17 mouse cellular contexts compared by ENCODE assay signal in the genomic region with DNA sequence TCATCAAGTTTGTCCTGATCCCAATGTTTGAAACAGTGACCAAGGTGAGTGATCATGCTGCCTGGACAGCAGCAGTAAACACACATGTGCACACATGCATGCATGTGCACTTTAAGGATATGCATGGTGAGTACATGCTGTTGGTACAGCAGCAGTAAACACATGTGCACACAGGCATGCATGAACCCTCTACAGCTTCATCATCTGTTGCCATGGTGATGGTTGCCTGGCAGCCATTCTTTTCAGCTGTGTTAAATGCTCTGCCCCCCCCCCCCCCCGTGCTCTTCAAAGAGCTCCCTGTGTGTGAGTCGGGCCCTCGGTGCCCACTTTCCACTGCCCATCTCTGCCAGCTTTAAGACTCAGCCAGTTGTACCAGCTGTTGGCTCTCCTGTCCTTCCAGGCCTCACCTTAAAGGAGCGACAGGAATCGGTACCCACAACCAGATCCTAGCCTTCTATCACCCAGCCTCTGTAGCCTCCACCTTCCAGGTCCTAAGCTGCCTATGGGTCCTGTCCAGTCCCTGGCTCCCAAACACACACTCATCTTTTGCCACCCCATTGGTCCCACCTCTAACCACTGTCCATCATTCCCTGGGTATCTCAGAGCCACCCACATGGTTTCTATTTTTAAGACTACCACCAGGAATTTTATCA. TPM values are rescaled to one million over a fixed set of nuclear protein-coding genes. Genes with fewer than 3 reads are reported as not detected.
A peak's percentile ranks its signal among the peaks of the same experiment; 100 is the strongest.
DNase-seq lines count a peak whose midpoint lies in the region; ATAC-seq lines count a peak whose summit lies in the region.
"Had no signal": no experiment of that assay in that cellular context is flagged by ENCODE, and none has a peak within 500 bp of the region (broad histone marks: within the 10 kb centered on the region; RNA-seq: fewer than 3 reads in every experiment).

No protein-coding gene starts in this region.

- DNase-seq in right cerebral cortex, postnatal 10 days (ENCODE audit: low spot score in 2 of 2) = peak; percentile 69 to 77
- DNase-seq in right cerebral cortex, adult 2 months (ENCODE audit: low spot score in 2 of 2) = no peak
- DNase-seq in ovary, postnatal 14 days (ENCODE audit: low spot score) = no peak
- DNase-seq in heart, adult 8-10 months (ENCODE audit: low spot score) = no peak
- no peak for DNase-seq in layer of hippocampus, adult 8-10 months (ENCODE audit: low spot score in 2 of 2)
- DNase-seq: cerebellum, postnatal 14 days; embryo, embryonic 11 days; gastrocnemius, postnatal 10 days; kidney, adult 2 months; kidney, postnatal 4 days; lung, postnatal 10 days; thymus, adult 18-20 months had no signal

- H3K27ac ChIP-seq in hindbrain, embryonic 13.5 days = no peak overlapping the region
- H3K27ac ChIP-seq in midbrain, embryonic 13.5 days = no peak overlapping the region
- no peak overlapping the region for H3K27ac ChIP-seq in neural tube, embryonic 15.5 days (replicated peaks)
- H3K27ac ChIP-seq: embryonic facial prominence, embryonic 15.5 days; liver, embryonic 15.5 days had no signal

- ATAC-seq in hindbrain, embryonic 13.5 days (ENCODE audit: low FRiP score) = peak; percentile 82
- ATAC-seq in midbrain, embryonic 13.5 days = 0 out of 2 replicates have a peak, but pooled peaks have one; percentile 37
- ATAC-seq in neural tube, embryonic 15.5 days (ENCODE audit: low FRiP score) = peak; percentile 68

- no peaks in the 10 kb centered on the region for H3K27me3 ChIP-seq in hindbrain, embryonic 13.5 days
- H3K27me3 ChIP-seq in midbrain, embryonic 13.5 days = no peaks in the 10 kb centered on the region
- no peaks in the 10 kb centered on the region for H3K27me3 ChIP-seq in neural tube, embryonic 15.5 days (replicated peaks)
- H3K27me3 ChIP-seq: embryonic facial prominence, embryonic 15.5 days; liver, embryonic 15.5 days had no signal

- H3K9me3 ChIP-seq in hindbrain, embryonic 13.5 days = 0 out of 2 replicates have a peak, but pooled peaks cover 3% of the 10 kb centered on the region
- H3K9me3 ChIP-seq in midbrain, embryonic 13.5 days = no peaks in the 10 kb centered on the region
- H3K9me3 ChIP-seq in neural tube, embryonic 15.5 days (replicated peaks) = no peaks in the 10 kb centered on the region
- H3K9me3 ChIP-seq: embryonic facial prominence, embryonic 15.5 days; liver, embryonic 15.5 days had no signal

- no peak overlapping the region for H3K4me2 ChIP-seq in hindbrain, embryonic 13.5 days
- no peak overlapping the region for H3K4me2 ChIP-seq in midbrain, embryonic 13.5 days (replicated peaks)
- H3K4me2 ChIP-seq in neural tube, embryonic 15.5 days = no peak overlapping the region
- H3K4me2 ChIP-seq: embryonic facial prominence, embryonic 15.5 days; liver, embryonic 15.5 days had no signal

- H3K36me3 ChIP-seq in hindbrain, embryonic 13.5 days = peaks cover 88% of the 10 kb centered on the region
- H3K36me3 ChIP-seq in midbrain, embryonic 13.5 days = peaks cover 90% of the 10 kb centered on the region
- H3K36me3 ChIP-seq in neural tube, embryonic 15.5 days = peaks cover 54% of the 10 kb centered on the region
- H3K36me3 ChIP-seq: liver, embryonic 15.5 days had no signal

- H3K4me1 ChIP-seq in hindbrain, embryonic 13.5 days (replicated peaks) = peaks cover 16% of the 10 kb centered on the region
- peaks cover 10% of the 10 kb centered on the region for H3K4me1 ChIP-seq in midbrain, embryonic 13.5 days (replicated peaks)
- peaks cover 13% of the 10 kb centered on the region for H3K4me1 ChIP-seq in neural tube, embryonic 15.5 days
- H3K4me1 ChIP-seq: embryonic facial prominence, embryonic 15.5 days; liver, embryonic 15.5 days had no signal

- WGBS in hindbrain, embryonic 13.5 days = 46% methylated on average over 5 of the region's 5 CpGs
- WGBS in midbrain, embryonic 13.5 days = 51% methylated on average over 5 of the region's 5 CpGs
- 40% methylated on average over 5 of the region's 5 CpGs for WGBS in neural tube, embryonic 15.5 days

- no peak overlapping the region for H3K9ac ChIP-seq in hindbrain, embryonic 13.5 days
- no peak overlapping the region for H3K9ac ChIP-seq in midbrain, embryonic 13.5 days (replicated peaks)
- no peak overlapping the region for H3K9ac ChIP-seq in neural tube, embryonic 15.5 days (replicated peaks)
- H3K9ac ChIP-seq: embryonic facial prominence, embryonic 15.5 days; liver, embryonic 15.5 days had no signal

- no peak overlapping the region for H3K4me3 ChIP-seq in hindbrain, embryonic 13.5 days
- H3K4me3 ChIP-seq in midbrain, embryonic 13.5 days (replicated peaks) = no peak overlapping the region
- H3K4me3 ChIP-seq in neural tube, embryonic 15.5 days (replicated peaks) = no peak overlapping the region
- H3K4me3 ChIP-seq: embryonic facial prominence, embryonic 15.5 days; liver, embryonic 15.5 days had no signal

RNA-seq across cellular contexts. Expression of gene Wdr4, which starts 48.9 kb away (rescaled TPM):
- 33.2 and 38.5 TPM in 2 replicates for polyA plus RNA-seq in hindbrain, embryonic 13.5 days (2015; fragmentation: Nextera tagmentation; extraction: Ambion mirVana)
- polyA plus RNA-seq in midbrain, embryonic 13.5 days (2015; fragmentation: Nextera tagmentation; extraction: Ambion mirVana) = 39.6 and 43.1 TPM in 2 replicates
- 32.7 and 34.2 TPM in 2 replicates for polyA plus RNA-seq in neural tube, embryonic 15.5 days (2015; fragmentation: Nextera tagmentation; extraction: Ambion mirVana)
- total RNA-seq in heart, adult 8-10 months (2022) = 1 to 10 TPM; 6.4 to 7.1 (median 6.8) TPM
- total RNA-seq in layer of hippocampus, adult 8-10 months (2022) = 10 to 100 TPM; 20.3 to 32.1 (median 23.7) TPM

RNA-seq across cellular contexts. Expression of gene Ndufv3, which starts 49.0 kb away (rescaled TPM):
- polyA plus RNA-seq in hindbrain, embryonic 13.5 days (2015; fragmentation: Nextera tagmentation; extraction: Ambion mirVana) = 399 and 414 TPM in 2 replicates
- 364 and 385 TPM in 2 replicates for polyA plus RNA-seq in midbrain, embryonic 13.5 days (2015; fragmentation: Nextera tagmentation; extraction: Ambion mirVana)
- polyA plus RNA-seq in neural tube, embryonic 15.5 days (2015; fragmentation: Nextera tagmentation; extraction: Ambion mirVana) = 435 and 492 TPM in 2 replicates
- total RNA-seq in heart, adult 8-10 months (2022) = 1,000 to 10,000 TPM; 1,464 to 1,614 (median 1,563) TPM
- total RNA-seq in layer of hippocampus, adult 8-10 months (2022) = 100 to 1,000 TPM; 239 to 270 (median 244) TPM

Comparison
In these comparisons a context has a peak if more than half of its experiments do, and no peak if none do; other contexts are left out.
1. DNase-seq: peak in right cerebral cortex, postnatal 10 days (2 of 2); none in right cerebral cortex, adult 2 months (0 of 2), ovary, postnatal 14 days (single experiment), heart, adult 8-10 months (single experiment) and layer of hippocampus, adult 8-10 months (0 of 2).
2. Peak in every context shown above with its lines, with median percentiles within 50 percentile points of each other: ATAC-seq.